Mouse (Mus musculus) hindbrain, embryonic 16.5 days (tissue): ENCODE data around the gene Wnt3. TPM values are rescaled to one million over a fixed set of nuclear protein-coding genes. Genes with fewer than 3 reads are reported as not detected.
"Not testable (repeated sequence)": the region's sequence is repeated elsewhere in the genome, so short reads cannot be mapped to it uniquely, and the experiment has no call there.

Experiments used
- ATAC-seq: fragments of 200-750 bp; cut with Nextera tagmentation; 2 replicates; pipeline ENCODE4 v1.8.0; 2017; ENCODE audit warnings: moderate TSS enrichment, moderate library complexity
- H3K27ac ChIP-seq: fragments of 300-500 bp; sonication (generic); 2 replicates; pipeline ENCODE4 v1.5.1; 2014; ENCODE audit warnings: low read depth, mild to moderate bottlenecking, control low read depth, low read length, moderate library complexity
- H3K27me3 ChIP-seq: fragments of 300-500 bp; sonication (generic); replicated peaks from 2 replicates; pipeline ENCODE4 v1.6.1; 2014; ENCODE audit warnings: low read length; ENCODE audit not compliant: control insufficient read depth, insufficient read depth
- H3K36me3 ChIP-seq: fragments of 300-500 bp; sonication (generic); 2 replicates; pipeline ENCODE4 v1.6.1; 2014; ENCODE audit warnings: mild to moderate bottlenecking, low read length, moderate library complexity, mixed read lengths; ENCODE audit not compliant: control insufficient read depth, insufficient read depth
- H3K4me1 ChIP-seq: fragments of 300-500 bp; sonication (generic); 2 replicates; pipeline ENCODE4 v1.6.1; 2014; ENCODE audit warnings: low read depth, low read length; ENCODE audit not compliant: control insufficient read depth, insufficient read depth
- H3K4me2 ChIP-seq: fragments of 300-500 bp; sonication (generic); 2 replicates; pipeline ENCODE4 v1.6.1; 2014; ENCODE audit warnings: mild to moderate bottlenecking, low read length, control low read depth, moderate library complexity
- H3K4me3 ChIP-seq: fragments of 300-500 bp; sonication (generic); 2 replicates; pipeline ENCODE4 v1.5.1; 2014; ENCODE audit warnings: mild to moderate bottlenecking, low read length, control low read depth, moderate library complexity
- H3K9ac ChIP-seq: fragments of 300-500 bp; sonication (generic); 2 replicates; pipeline ENCODE4 v1.6.1; 2014; ENCODE audit warnings: low read depth, mild to moderate bottlenecking, control low read depth, low read length, moderate library complexity
- H3K9me3 ChIP-seq: fragments of 300-500 bp; sonication (generic); 2 replicates; pipeline ENCODE4 v1.6.1; 2014; ENCODE audit warnings: mild to moderate bottlenecking, low read length, moderate library complexity; ENCODE audit not compliant: control insufficient read depth
- WGBS: fragments of 180-500 bp; shearing (Covaris S2); extraction: QIAGEN DNeasy Blood & Tissue Kit; methylation state at CpG from one replicate; pipeline ENCODE4 v1.1.7; 2014; 5-methylcytosine and 5-hydroxymethylcytosine counted together
- polyA plus RNA-seq: library from polyadenylated mRNA; unstranded; fragments of >200 nt; fragmentation: Nextera tagmentation; extraction: Ambion mirVana; gene quantifications from 2 replicates; pipeline ENCODE4 v1.2.1, GENCODE M21; 2015

Wnt3 gene
- polyA plus RNA-seq, 1 experiment from 2014 or later = 12.1 TPM

DNA sequence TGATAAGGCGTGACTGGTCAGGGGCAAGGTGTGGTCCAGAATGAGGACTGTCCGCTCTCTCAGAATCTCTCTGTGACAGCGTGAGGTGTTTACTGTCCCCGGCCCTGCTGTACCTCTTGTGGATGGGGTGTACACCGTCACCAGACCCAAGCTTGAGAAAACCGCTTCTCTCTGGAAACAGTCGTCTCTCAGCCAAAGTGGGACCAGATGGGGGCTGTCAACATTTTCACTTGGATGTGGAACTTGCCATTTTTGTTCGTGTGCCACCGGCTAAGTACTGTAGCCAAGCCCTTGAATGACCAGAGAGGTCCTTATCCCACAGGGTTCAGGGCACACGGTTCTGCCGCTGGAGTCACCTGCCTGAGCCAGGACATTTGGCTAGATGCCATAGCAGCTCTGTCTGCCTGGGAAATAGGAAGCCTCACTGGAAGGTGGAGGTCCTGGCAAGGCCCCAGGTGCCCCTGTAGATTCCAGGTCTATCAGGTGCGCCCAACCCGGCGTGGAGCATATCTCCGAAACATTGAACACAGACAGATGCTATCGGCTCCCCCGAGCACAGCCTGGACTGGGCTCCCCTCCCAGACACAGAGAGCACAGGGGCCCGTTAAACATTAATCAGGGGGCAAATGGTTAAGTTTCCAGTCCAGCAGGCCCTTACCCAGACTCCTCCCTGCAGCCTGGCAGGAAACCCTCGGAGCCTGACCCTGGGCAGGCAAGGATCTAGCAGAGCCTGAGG is 38.7 kb upstream of the Wnt3 start:
- no peak for ATAC-seq
- H3K4me1 ChIP-seq = no peaks in the 10 kb centered on the region
- WGBS = 67% methylated on average over 19 of the region's 19 CpGs
- no peaks in the 10 kb centered on the region for H3K9me3 ChIP-seq
- no peaks in the 10 kb centered on the region for H3K27me3 ChIP-seq
- no peak overlapping the region for H3K27ac ChIP-seq
- no peaks in the 10 kb centered on the region for H3K36me3 ChIP-seq
- H3K9ac ChIP-seq = no peak overlapping the region
- no peak overlapping the region for H3K4me3 ChIP-seq
- H3K4me2 ChIP-seq = no peak overlapping the region

DNA sequence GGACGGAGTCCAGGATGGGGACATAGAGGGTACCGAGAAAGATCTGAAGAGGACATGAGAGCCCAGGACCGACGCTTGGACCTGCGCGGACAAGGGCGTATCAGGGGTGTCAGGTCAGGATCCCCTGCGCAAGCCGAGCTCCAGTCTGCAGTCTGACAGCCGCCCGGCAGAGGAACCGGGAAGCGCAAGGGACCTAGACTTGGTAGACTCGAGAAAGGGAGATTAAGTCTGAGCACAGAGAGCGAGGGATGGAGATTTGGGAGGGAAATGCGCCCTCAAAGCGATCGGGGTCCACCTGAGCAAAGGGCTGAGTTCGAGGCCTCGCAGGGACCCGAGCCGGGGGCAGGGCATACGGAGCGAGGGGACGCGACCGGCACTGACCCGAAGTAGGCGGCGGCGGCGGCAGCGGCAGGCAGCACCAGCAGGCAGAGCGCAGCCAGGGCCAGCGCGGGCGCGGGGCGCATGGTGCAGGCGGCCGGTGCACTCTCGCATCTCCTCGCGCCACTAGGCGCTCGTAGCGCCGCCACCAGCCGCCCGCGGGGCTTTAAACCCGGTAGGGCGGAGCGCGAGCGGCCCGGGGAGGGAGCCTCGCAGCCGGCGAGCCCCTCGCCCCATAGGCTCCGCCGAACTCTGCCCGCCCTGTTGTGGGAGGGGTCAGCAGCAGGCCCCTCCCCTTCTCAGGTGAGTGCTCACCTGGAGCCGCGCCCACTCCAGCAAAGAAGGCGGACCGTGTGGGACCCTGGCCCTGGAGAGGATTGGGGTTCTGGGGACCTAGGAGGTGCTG is 24.5 kb upstream of the Wnt3 start, which contains the start of gene Wnt9b:
Gene Wnt9b (minus strand): TSS at position 516 of the 784 bp plus-strand sequence.
- Histone ChIP-seq H3K4me1 (peaks cover 11% of the 10 kb centered on the region), H3K4me3 (peak within 1 kb of the TSS; percentile 54), H3K27me3 (peaks cover 36% of the 10 kb centered on the region), H3K9me3 (no peaks in the 10 kb centered on the region), H3K4me2 (peak within 1 kb of the TSS; percentile 96), H3K9ac (peak within 1 kb of the TSS; percentile 62), H3K36me3 (no peaks in the 10 kb centered on the region), H3K27ac (no peak within 1 kb of the TSS)
- WGBS = 1% methylated on average over 52 of the region's 68 CpGs
- ATAC-seq = peak; percentile 64; the same call in 1 of the 2 replicates

DNA sequence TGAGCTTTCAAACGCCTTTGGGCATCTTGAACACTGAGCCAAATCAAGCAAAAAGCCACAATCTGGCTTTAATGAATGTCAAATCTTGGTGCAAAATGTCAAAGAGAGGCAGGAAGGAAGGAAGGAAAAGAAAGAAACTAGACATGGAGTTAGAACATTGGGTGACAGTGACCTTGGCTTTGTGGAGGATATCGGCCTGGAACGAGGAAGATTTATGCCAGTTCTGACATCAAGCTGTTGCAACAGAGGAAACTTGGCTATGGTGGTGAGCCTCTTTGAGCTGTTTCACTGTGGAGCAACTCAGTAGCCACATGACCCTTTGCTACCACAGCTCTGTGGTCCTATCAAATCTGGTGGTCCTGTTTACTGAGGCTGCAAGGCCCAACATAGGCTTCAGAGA is 23.3 kb upstream of the Wnt3 start:
- Histone ChIP-seq H3K9ac (no peak overlapping the region), H3K4me1 (peaks cover 11% of the 10 kb centered on the region), H3K9me3 (no peaks in the 10 kb centered on the region), H3K4me3 (no peak overlapping the region), H3K4me2 (no peak overlapping the region), H3K27ac (no peak overlapping the region), H3K27me3 (peaks cover 36% of the 10 kb centered on the region), H3K36me3 (no peaks in the 10 kb centered on the region)
- no peak for ATAC-seq
- WGBS = 64% methylated on average over 3 of the region's 3 CpGs

DNA sequence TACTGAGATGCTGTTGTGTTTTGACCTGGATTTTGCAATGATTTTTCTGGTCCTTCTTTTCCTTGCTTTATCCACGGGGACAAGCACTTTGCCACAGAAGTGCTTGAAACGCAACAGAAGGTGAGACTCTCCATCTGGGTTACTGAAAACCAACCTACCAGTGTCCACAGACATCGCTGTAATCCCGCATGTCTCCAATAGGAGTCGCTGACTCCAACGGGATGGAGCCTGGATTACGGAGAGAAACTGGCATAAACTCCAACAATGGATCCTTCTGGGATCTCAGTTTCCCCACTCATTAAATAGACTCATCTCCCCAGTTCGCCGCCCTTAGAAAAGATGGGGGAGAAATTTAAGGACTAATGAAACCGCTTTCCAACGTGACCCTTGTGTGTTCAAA is 15.9 kb upstream of the Wnt3 start:
- no peak overlapping the region for H3K4me3 ChIP-seq
- WGBS = 49% methylated on average over 11 of the region's 11 CpGs
- no peak for ATAC-seq
- H3K4me1 ChIP-seq = no peaks in the 10 kb centered on the region
- peaks cover 2% of the 10 kb centered on the region; the same call in 1 of the 2 replicates for H3K9me3 ChIP-seq
- no peak overlapping the region for H3K4me2 ChIP-seq
- no peak overlapping the region for H3K27ac ChIP-seq
- no peaks in the 10 kb centered on the region; the same call in 1 of the 2 replicates for H3K27me3 ChIP-seq
- H3K36me3 ChIP-seq = no peaks in the 10 kb centered on the region
- no peak overlapping the region for H3K9ac ChIP-seq

DNA sequence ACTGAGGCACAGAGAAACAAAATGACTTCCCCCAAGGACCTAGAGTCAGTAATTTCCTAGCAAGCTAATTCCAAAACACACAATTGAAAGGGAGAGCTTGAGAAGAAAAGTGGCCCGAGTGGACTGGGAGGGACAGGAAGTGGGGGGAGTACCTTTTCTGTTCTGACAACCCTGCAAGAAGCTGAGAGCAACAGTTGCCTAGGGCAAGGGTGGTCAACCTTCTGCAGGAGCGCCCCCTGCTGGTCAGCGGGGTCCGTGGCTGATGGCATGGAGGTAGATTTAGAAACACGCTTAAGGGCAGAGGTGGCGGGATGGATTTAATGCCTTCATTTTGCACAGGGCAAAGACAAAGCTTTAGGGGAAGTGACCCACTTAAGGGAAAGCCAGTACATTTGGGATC is 15.2 kb upstream of the Wnt3 start:
- Histone ChIP-seq H3K4me3 (no peak overlapping the region), H3K9ac (no peak overlapping the region), H3K9me3 (peaks cover 2% of the 10 kb centered on the region; the same call in 1 of the 2 replicates), H3K36me3 (no peaks in the 10 kb centered on the region), H3K27me3 (no peaks in the 10 kb centered on the region; the same call in 1 of the 2 replicates), H3K4me2 (no peak overlapping the region), H3K27ac (no peak overlapping the region), H3K4me1 (no peaks in the 10 kb centered on the region)
- ATAC-seq = no peak
- WGBS = 6% methylated on average over 6 of the region's 6 CpGs

DNA sequence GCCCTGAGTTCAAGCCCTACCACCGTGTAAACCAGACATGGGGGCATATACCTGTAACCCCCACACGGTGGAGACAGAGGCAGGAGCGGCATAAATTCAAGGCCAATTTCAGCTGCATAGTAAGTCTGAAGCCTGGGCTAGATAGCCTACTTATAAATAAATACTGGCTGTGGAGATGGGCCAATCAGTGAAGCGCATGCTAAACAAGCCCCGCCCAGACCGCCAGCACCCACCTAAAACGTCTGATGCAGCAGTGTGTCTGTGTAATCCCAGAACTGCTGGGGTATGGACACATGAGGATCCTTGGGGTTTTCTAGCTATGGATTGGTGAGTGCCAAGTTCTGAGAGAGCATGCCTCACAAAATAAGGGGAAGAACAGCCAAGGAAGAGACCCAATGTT is 13.8 kb upstream of the Wnt3 start:
- ATAC-seq = no peak
- Histone ChIP-seq H3K27me3 (no peaks in the 10 kb centered on the region; the same call in 1 of the 2 replicates), H3K4me1 (no peaks in the 10 kb centered on the region), H3K4me2 (no peak overlapping the region), H3K27ac (no peak overlapping the region), H3K36me3 (no peaks in the 10 kb centered on the region), H3K9ac (no peak overlapping the region), H3K4me3 (no peak overlapping the region), H3K9me3 (peaks cover 2% of the 10 kb centered on the region; the same call in 1 of the 2 replicates)
- 50% methylated on average over 7 of the region's 7 CpGs for WGBS

DNA sequence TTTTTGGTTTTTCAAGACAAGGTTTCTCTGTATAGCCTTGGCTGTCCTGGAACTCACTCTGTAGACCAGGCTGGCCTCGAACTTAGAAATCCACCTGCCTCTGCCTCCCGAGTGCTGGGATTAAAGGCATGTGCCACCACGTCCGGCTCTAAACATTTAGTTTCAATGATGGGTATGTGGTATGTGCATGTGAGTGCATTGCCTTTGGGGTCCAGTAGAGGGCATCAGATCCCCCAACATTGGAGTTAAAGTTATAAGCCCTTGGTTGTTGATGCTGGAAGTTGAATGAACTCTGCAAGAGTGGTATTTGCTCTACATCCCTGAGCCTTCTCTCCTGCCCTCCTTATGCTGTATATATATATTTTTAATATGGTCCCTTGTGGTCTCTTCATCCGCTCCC is 13.1 kb upstream of the Wnt3 start:
- not testable (repeated sequence) for H3K27ac ChIP-seq, H3K36me3 ChIP-seq, H3K9me3 ChIP-seq, H3K9ac ChIP-seq, H3K4me2 ChIP-seq, H3K27me3 ChIP-seq, H3K4me1 ChIP-seq, H3K4me3 ChIP-seq, ATAC-seq
- whole genome bisulfite sequencing = 92% methylated on average over 5 of the region's 5 CpGs

DNA sequence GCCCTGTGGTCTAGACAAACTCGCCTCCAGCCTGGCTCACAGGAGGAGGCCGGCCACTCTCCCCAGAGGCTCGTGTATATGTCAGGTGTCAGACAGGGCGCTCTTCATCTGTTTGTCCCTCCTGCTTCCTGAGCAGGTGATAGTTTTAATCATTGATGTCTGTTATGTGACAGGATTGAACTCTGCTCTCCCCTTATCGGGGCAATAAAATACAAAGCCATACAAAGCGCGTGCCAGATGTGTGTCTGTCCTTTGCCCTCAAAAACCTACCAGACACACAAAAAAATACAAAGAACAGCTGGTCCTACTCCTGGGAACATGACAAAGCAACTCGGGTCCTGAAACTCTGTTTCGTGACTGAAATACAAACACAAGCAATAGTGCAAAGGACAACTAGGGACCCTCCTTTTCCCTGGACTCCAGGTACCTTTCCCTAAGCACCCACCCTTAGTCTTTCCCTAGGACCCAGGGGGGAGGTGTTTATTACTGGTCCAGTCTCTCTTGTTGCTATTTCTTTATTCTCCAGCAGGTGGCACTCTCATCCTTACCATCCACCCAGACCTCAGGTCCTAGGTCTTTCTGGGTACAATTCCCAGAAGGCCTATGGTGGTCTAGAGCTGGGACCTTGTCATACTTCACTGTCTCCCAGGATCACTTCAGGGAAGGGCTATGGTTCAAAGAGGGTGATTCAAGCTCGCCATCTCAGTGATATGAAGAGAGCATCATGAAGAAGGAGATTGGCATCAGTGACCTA is 10.4 kb upstream of the Wnt3 start:
- Histone ChIP-seq H3K9ac (no peak overlapping the region), H3K36me3 (no peaks in the 10 kb centered on the region), H3K27me3 (no peaks in the 10 kb centered on the region), H3K9me3 (peaks cover 2% of the 10 kb centered on the region; the same call in 1 of the 2 replicates), H3K27ac (no peak overlapping the region), H3K4me3 (no peak overlapping the region), H3K4me2 (no peak overlapping the region), H3K4me1 (no peaks in the 10 kb centered on the region)
- WGBS = 27% methylated on average over 10 of the region's 10 CpGs
- ATAC-seq = peak; percentile 55; the same call in 1 of the 2 replicates

DNA sequence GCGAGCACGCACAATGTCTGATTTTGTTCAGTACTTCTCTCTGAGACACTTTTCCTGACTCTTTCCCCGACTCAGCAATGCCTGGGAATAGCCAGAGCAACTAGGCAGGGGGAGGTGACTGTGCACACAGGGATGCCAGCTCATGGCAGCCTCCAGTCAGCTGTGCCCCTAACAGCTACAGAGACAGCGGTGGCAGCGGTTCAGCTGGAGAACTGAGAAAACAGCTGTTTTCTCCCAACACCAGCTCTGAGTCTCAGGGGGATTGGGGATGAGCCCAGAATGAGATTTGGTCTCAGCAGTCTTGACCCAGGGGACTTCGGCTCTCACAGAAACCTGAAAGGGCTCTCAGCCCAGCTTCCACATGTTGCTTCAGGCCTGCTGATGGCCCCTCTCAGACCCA is 9.3 kb upstream of the Wnt3 start:
- Histone ChIP-seq H3K4me1 (no peaks in the 10 kb centered on the region), H3K4me2 (no peak overlapping the region), H3K27me3 (no peaks in the 10 kb centered on the region), H3K9ac (no peak overlapping the region), H3K27ac (no peak overlapping the region), H3K4me3 (no peak overlapping the region), H3K9me3 (peaks cover 2% of the 10 kb centered on the region; the same call in 1 of the 2 replicates), H3K36me3 (no peaks in the 10 kb centered on the region)
- no peak for ATAC-seq
- WGBS = 30% methylated on average over 6 of the region's 6 CpGs
